Mouse (Mus musculus) E14TG2a.4 (cell line): Measurements from ENCODE around the gene Nus1.

Source experiments
- CTCF ChIP-seq: conservative IDR thresholded peaks from 2 replicates; pipeline ENCODE4 v1.5.1; 2014; ENCODE audit warnings: low read length
- NANOG ChIP-seq: IDR thresholded peaks from 2 replicates; pipeline ENCODE4 v1.6.1; 2014; ENCODE audit warnings: borderline replicate concordance, low read length, mixed read lengths
- POU5F1 ChIP-seq: IDR thresholded peaks from 2 replicates; pipeline ENCODE4 v1.6.1; 2014; ENCODE audit warnings: low read length, borderline replicate concordance

DNA sequence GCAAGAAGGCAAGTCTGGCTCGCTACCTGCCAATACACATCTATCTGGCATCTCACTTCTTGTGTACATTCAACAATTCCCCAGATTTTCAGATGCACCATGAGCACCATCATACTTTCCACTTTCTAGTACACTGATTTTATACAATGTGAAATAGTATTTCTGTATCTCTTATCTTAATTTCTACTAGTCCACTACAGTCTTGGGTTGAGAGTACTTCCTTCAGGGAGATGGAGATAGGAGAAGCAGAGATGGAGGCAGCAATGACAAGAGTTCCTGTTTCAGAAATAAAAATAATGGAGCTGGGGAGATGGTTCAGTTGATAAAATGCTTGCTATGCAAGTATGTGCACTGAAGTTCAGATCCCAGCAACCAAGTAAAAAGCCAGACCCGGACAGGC lies 39.5 kb upstream of the Nus1 start:
- TF ChIP-seq POU5F1 = no peak
- no peak for TF ChIP-seq CTCF
- no peak for TF ChIP-seq NANOG
